8 mouse cellular contexts compared by ENCODE assay signal in genomic region chr15:82016101-82016808, GRCm38 (mm10). TPM values are rescaled to one million over a fixed set of nuclear protein-coding genes. Genes with fewer than 3 reads are reported as not detected.
DNase-seq lines count a peak whose midpoint lies in the region; ATAC-seq lines count a peak whose summit lies in the region.

No protein-coding gene starts in this region.

- H3K4me2 ChIP-seq in hindbrain, embryonic 11.5 days (replicated peaks; ENCODE audit: low read depth, low read length) = peak overlapping the region; percentile 91

- peak; percentile 100 for DNase-seq in MN1 (ENCODE audit: low spot score)
- DNase-seq in cerebellum, adult 9-10 months = peak; percentile 99
- peak; percentile 100 for DNase-seq in hindbrain, embryonic 11.5 days (ENCODE audit: low spot score)
- peak; percentile 100 for DNase-seq in layer of hippocampus, postnatal 10 days (ENCODE audit: low spot score in 2 of 2)
- peak; percentile 100 for DNase-seq in lung, postnatal 10 days
- peak; percentile 99 for DNase-seq in ovary, postnatal 36 days (ENCODE audit: low spot score)
- DNase-seq in thymus, postnatal 25 days = peak; percentile 100

- no peaks in the 10 kb centered on the region for H3K27me3 ChIP-seq in hindbrain, embryonic 11.5 days (ENCODE audit: control insufficient read depth, insufficient read depth, low read length)

- no peaks in the 10 kb centered on the region for H3K9me3 ChIP-seq in hindbrain, embryonic 11.5 days (ENCODE audit: control insufficient read depth, low read length)

- peak overlapping the region; percentile 88 for H3K9ac ChIP-seq in hindbrain, embryonic 11.5 days (ENCODE audit: low read depth, low read length)

- H3K4me1 ChIP-seq in hindbrain, embryonic 11.5 days (replicated peaks; ENCODE audit: control insufficient read depth, insufficient read depth, low read length) = 0 out of 2 replicates have a peak, but pooled peaks cover 3% of the 10 kb centered on the region

- peak; percentile 88 for ATAC-seq in frontal cortex, adult (ENCODE audit: low TSS enrichment)
- peak; percentile 97 for ATAC-seq in hindbrain, embryonic 11.5 days (ENCODE audit: low FRiP score)

- H3K4me3 ChIP-seq in hindbrain, embryonic 11.5 days (ENCODE audit: low read depth, low read length) = peak overlapping the region; percentile 84

- no peaks in the 10 kb centered on the region for H3K36me3 ChIP-seq in hindbrain, embryonic 11.5 days (ENCODE audit: control insufficient read depth, insufficient read depth, low read length)

- H3K27ac ChIP-seq in hindbrain, embryonic 11.5 days (ENCODE audit: low read depth, low read length) = peak overlapping the region; percentile 68

- WGBS in hindbrain, embryonic 11.5 days = under 1% methylated on average over 53 of the region's 53 CpGs

RNA-seq across cellular contexts. Expression of gene Desi1, which starts 17.4 kb away (rescaled TPM):
- polyA plus RNA-seq in hindbrain, embryonic 11.5 days (2014; fragmentation: Nextera tagmentation; extraction: Ambion mirVana) = 32.6 and 35.6 TPM in 2 replicates
- 10 to 100 TPM; 86.3 to 99.3 TPM for total RNA-seq in layer of hippocampus, postnatal 10 days (2021)

RNA-seq across cellular contexts. Expression of gene Xrcc6, which starts 28.6 kb away (rescaled TPM):
- polyA plus RNA-seq in hindbrain, embryonic 11.5 days (2014; fragmentation: Nextera tagmentation; extraction: Ambion mirVana) = 62.4 and 66.6 TPM in 2 replicates
- 10 to 100 TPM; 25.5 to 36.2 TPM for total RNA-seq in layer of hippocampus, postnatal 10 days (2021)

RNA-seq across cellular contexts. Expression of gene Snu13, which starts 31.1 kb away (rescaled TPM):
- polyA plus RNA-seq in hindbrain, embryonic 11.5 days (2014; fragmentation: Nextera tagmentation; extraction: Ambion mirVana) = 262 and 282 TPM in 2 replicates
- total RNA-seq in layer of hippocampus, postnatal 10 days (2021) = 100 to 1,000 TPM in 1 of 2 experiments, 10 to 100 TPM in 1; 97.5 to 108 TPM

RNA-seq across cellular contexts. Expression of gene 1700029P11Rik, which starts 35.9 kb away (rescaled TPM):
- not detected in 2 replicates for polyA plus RNA-seq in hindbrain, embryonic 11.5 days (2014; fragmentation: Nextera tagmentation; extraction: Ambion mirVana)
- not detected for total RNA-seq in layer of hippocampus, postnatal 10 days (2021)

RNA-seq across cellular contexts. Expression of gene 4930407I10Rik, which starts 42.7 kb away (rescaled TPM):
- 0.08 TPM in 1 of 2 replicates, not detected in the other for polyA plus RNA-seq in hindbrain, embryonic 11.5 days (2014; fragmentation: Nextera tagmentation; extraction: Ambion mirVana)
- total RNA-seq in layer of hippocampus, postnatal 10 days (2021) = not detected

Comparison
In these comparisons a context has a peak if more than half of its experiments do, and no peak if none do; other contexts are left out.
1. Peak in every context shown above with its lines: DNase-seq, ATAC-seq, H3K4me3 ChIP-seq and H3K27ac ChIP-seq.